Mouse (Mus musculus) hindbrain, embryonic 16.5 days (tissue): ENCODE measurements around the gene 4930558K02Rik. TPM values are rescaled to one million over a fixed set of nuclear protein-coding genes. Genes with fewer than 3 reads are reported as not detected.

Experiments
- ATAC-seq: fragments of 200-750 bp; cut with Nextera tagmentation; 2 replicates; pipeline ENCODE4 v1.8.0; 2017; ENCODE audit warnings: moderate TSS enrichment, moderate library complexity
- H3K27ac ChIP-seq: fragments of 300-500 bp; sonication (generic); 2 replicates; pipeline ENCODE4 v1.5.1; 2014; ENCODE audit warnings: low read depth, mild to moderate bottlenecking, control low read depth, low read length, moderate library complexity
- H3K27me3 ChIP-seq: fragments of 300-500 bp; sonication (generic); replicated peaks from 2 replicates; pipeline ENCODE4 v1.6.1; 2014; ENCODE audit warnings: low read length; ENCODE audit not compliant: control insufficient read depth, insufficient read depth
- H3K36me3 ChIP-seq: fragments of 300-500 bp; sonication (generic); 2 replicates; pipeline ENCODE4 v1.6.1; 2014; ENCODE audit warnings: mild to moderate bottlenecking, low read length, moderate library complexity, mixed read lengths; ENCODE audit not compliant: control insufficient read depth, insufficient read depth
- H3K4me1 ChIP-seq: fragments of 300-500 bp; sonication (generic); 2 replicates; pipeline ENCODE4 v1.6.1; 2014; ENCODE audit warnings: low read depth, low read length; ENCODE audit not compliant: control insufficient read depth, insufficient read depth
- H3K4me2 ChIP-seq: fragments of 300-500 bp; sonication (generic); 2 replicates; pipeline ENCODE4 v1.6.1; 2014; ENCODE audit warnings: mild to moderate bottlenecking, low read length, control low read depth, moderate library complexity
- H3K4me3 ChIP-seq: fragments of 300-500 bp; sonication (generic); 2 replicates; pipeline ENCODE4 v1.5.1; 2014; ENCODE audit warnings: mild to moderate bottlenecking, low read length, control low read depth, moderate library complexity
- H3K9ac ChIP-seq: fragments of 300-500 bp; sonication (generic); 2 replicates; pipeline ENCODE4 v1.6.1; 2014; ENCODE audit warnings: low read depth, mild to moderate bottlenecking, control low read depth, low read length, moderate library complexity
- H3K9me3 ChIP-seq: fragments of 300-500 bp; sonication (generic); 2 replicates; pipeline ENCODE4 v1.6.1; 2014; ENCODE audit warnings: mild to moderate bottlenecking, low read length, moderate library complexity; ENCODE audit not compliant: control insufficient read depth
- WGBS: fragments of 180-500 bp; shearing (Covaris S2); extraction: QIAGEN DNeasy Blood & Tissue Kit; methylation state at CpG from one replicate; pipeline ENCODE4 v1.1.7; 2014; 5-methylcytosine and 5-hydroxymethylcytosine counted together
- polyA plus RNA-seq: library from polyadenylated mRNA; unstranded; fragments of >200 nt; fragmentation: Nextera tagmentation; extraction: Ambion mirVana; gene quantifications from 2 replicates; pipeline ENCODE4 v1.2.1, GENCODE M21; 2015

The 4930558K02Rik gene
- polyA plus RNA-seq, result 0.25 TPM in 1 of 2 replicates, not detected in the other

DNA sequence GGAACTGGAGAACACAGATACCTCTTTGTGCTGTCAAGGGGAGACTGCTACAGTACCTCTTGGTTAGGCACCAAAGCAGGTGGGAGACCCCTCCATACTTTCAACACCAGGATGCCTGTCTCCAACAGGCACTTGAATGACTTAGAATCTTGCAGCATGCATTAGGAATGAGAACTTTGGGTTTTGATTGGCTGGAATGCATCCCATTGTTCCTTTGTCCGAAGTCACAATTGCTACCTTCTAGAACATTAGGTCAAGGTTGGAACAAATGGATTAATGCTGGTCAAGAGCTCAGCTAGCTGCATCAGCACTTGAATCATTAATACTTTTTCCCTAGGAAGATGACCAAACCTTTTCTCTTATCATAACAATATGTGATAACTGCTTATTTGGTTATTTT is at the start of gene 4930558K02Rik:
TSS of gene 4930558K02Rik (minus strand) at position 101 of the 400 bp plus-strand sequence.
- no peak within 1 kb of the TSS for H3K9ac ChIP-seq
- H3K4me1 ChIP-seq, result no peaks in the 10 kb centered on the region; the same call in 1 of the 2 replicates
- H3K36me3 ChIP-seq, result no peaks in the 10 kb centered on the region
- H3K4me3 ChIP-seq, result no peak within 1 kb of the TSS
- WGBS, result 76% methylated on average over 1 of the region's 1 CpGs
- no peaks in the 10 kb centered on the region for H3K9me3 ChIP-seq
- no peaks in the 10 kb centered on the region for H3K27me3 ChIP-seq
- ATAC-seq, result no peak
- H3K27ac ChIP-seq, result no peak within 1 kb of the TSS
- H3K4me2 ChIP-seq, result no peak within 1 kb of the TSS

DNA sequence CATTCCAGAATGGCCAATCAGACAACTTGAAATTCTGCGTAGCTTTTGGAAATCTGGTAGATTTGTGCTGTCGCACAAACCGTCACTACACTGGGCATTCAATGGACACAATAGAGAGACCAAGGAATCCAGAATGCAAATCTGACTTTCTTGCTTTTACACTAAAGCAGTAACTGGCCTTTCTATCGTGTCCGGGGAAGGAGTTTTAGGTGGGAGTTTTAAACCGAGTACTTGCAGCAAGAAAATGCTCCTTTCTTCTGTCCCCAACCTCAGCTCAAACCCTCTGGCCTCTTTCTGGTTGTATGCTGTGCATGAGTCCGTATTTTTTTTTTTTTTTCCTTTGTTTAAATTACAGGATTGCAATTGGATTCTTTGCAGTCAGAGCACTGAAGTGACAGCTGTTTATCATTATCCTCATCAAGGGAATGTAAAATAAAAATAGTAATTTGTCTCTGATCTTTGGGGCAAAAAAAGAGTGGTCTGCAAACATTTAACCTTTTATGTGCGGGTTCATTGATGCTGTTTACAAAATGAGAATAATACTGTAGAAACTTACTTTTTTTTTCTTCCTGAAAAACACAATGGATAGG is 44.3 kb upstream of the 4930558K02Rik start:
- Histone ChIP-seq H3K36me3 (no peaks in the 10 kb centered on the region), H3K4me2 (no peak overlapping the region), H3K4me1 (no peaks in the 10 kb centered on the region; the same call in 1 of the 2 replicates), H3K9ac (no peak overlapping the region), H3K4me3 (no peak overlapping the region), H3K27ac (no peak overlapping the region), H3K27me3 (no peaks in the 10 kb centered on the region), H3K9me3 (no peaks in the 10 kb centered on the region)
- WGBS, result 63% methylated on average over 8 of the region's 8 CpGs
- no peak for ATAC-seq

DNA sequence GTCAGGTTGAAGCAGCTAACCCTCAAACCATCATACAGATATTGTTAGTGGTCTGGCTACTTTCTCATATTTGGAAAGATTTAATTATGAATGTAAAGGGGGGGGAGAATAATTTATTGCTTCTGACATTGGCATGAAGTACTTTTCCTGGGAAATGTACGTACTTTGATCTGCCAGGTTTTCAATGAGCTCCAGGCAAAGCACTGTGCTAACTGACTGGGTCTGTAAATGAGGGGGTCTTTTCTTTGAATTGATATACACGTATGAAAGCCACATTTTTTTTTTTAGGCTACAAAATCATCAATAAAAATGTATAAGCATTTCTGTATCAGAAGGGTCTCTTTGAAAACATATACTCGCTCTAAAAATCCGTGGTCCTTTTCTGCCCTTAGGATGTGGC is 41.3 kb upstream of the 4930558K02Rik start:
- Histone ChIP-seq H3K27ac (no peak overlapping the region), H3K9ac (no peak overlapping the region), H3K4me2 (no peak overlapping the region), H3K4me1 (no peaks in the 10 kb centered on the region; the same call in 1 of the 2 replicates), H3K27me3 (no peaks in the 10 kb centered on the region), H3K9me3 (no peaks in the 10 kb centered on the region), H3K36me3 (no peaks in the 10 kb centered on the region), H3K4me3 (no peak overlapping the region)
- ATAC-seq, result no peak
- WGBS, result 65% methylated on average over 4 of the region's 4 CpGs

DNA sequence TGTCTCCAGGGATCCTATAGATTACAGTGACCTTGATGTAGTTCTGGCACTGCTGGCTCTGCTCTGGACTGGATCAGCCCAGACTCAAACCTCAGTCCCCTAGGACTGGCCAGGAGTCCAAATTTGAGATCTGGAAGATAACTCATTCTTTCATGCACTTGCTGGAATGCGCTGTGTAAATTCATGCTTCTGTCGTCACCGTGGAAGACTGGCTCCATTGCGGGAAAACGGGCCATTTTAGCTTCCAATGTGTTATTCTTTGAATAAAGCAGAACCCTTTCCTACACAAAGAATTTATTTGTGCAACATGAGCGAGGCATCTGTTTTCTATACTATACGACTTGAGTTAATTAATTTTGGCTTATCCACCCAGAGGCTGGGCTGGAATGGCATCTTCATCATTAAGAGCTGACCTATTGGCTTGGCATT is 40.9 kb upstream of the 4930558K02Rik start:
- no peak for ATAC-seq
- WGBS, result 49% methylated on average over 7 of the region's 7 CpGs
- H3K27ac ChIP-seq, result no peak overlapping the region
- no peaks in the 10 kb centered on the region for H3K36me3 ChIP-seq
- H3K9me3 ChIP-seq, result no peaks in the 10 kb centered on the region
- no peak overlapping the region; the same call in 1 of the 2 replicates for H3K9ac ChIP-seq
- no peaks in the 10 kb centered on the region for H3K27me3 ChIP-seq
- no peak overlapping the region for H3K4me2 ChIP-seq
- no peak overlapping the region for H3K4me3 ChIP-seq
- no peaks in the 10 kb centered on the region; the same call in 1 of the 2 replicates for H3K4me1 ChIP-seq

DNA sequence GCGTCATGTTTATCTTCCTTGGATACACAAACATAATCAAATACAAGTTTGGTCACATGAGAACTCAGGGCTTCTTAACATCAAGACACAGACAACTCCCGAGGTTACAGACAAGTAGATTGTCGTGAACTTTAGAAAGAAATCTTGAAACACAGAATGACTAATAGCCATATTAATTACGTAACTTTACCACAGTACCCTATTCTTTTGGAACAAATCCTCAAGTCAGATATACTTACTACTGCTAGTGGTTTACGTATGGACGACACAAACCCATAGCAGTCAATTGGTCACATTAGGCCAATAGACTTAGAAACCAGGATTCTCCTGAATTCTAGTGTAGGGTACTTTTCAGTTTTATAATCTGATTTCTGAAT is 39.2 kb upstream of the 4930558K02Rik start:
- Histone ChIP-seq H3K9ac (no peak overlapping the region), H3K36me3 (no peaks in the 10 kb centered on the region), H3K4me3 (no peak overlapping the region), H3K27ac (no peak overlapping the region), H3K9me3 (no peaks in the 10 kb centered on the region), H3K4me2 (no peak overlapping the region), H3K27me3 (no peaks in the 10 kb centered on the region), H3K4me1 (no peaks in the 10 kb centered on the region; the same call in 1 of the 2 replicates)
- 87% methylated on average over 6 of the region's 6 CpGs for WGBS
- no peak for ATAC-seq

DNA sequence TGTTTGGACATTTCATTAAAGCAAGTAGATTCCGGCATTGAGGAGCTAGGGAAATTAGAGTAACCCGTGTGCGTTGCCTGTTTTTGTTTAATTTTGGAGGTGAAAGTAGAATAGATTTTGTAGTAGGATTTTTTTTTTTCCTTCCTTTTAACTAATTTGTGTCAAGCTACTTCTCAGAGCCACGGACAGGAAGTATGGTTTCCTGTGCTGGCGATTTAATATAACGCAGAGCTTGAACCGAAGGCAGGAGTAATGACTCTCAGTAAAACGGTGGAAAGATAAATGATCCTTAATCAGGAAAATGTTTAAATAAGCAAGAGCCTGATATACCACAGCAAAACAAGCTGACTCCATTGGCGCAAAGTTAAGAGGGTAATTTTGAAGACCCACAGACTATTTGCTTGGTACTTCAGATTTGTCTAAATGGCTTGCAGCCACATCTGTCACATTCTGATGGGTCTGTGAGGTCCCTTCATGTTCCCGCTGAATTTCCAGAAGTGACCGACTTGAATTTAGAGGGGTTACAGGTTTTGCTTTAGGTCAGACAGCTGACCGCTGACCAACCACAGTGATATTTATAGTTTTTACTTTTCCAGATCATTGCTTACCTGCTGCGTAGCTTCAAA is 38.7 kb upstream of the 4930558K02Rik start:
- WGBS, result 81% methylated on average over 13 of the region's 13 CpGs
- no peak for ATAC-seq

DNA sequence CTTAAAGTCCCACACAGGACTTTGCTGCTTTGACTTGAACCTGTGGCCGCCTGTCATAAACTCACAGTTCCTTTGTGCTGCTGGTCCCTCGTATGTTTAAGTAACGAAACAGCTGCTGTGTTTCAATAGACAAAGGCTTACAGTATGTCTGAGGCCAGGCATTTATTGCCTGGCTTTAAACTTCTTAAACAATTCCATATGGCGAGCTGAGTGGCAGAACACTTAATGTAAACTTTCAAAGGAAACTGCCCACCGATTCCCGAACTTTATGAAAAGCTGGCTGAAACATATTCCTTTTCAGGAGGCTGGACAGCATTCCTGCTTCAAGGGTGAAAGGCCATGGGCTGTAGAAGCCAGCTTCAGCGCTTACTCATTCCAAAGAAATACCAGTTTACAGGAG is 37.5 kb upstream of the 4930558K02Rik start:
- Histone ChIP-seq H3K27me3 (no peaks in the 10 kb centered on the region), H3K9ac (no peak overlapping the region), H3K4me2 (no peak overlapping the region), H3K4me3 (no peak overlapping the region), H3K9me3 (no peaks in the 10 kb centered on the region), H3K27ac (no peak overlapping the region), H3K4me1 (no peaks in the 10 kb centered on the region; the same call in 1 of the 2 replicates), H3K36me3 (no peaks in the 10 kb centered on the region)
- 59% methylated on average over 7 of the region's 7 CpGs for WGBS
- ATAC-seq, result no peak

More for the DNA sequence above, 38.7 kb upstream of the 4930558K02Rik start:
- H3K9me3 ChIP-seq, result no peaks in the 10 kb centered on the region
- H3K27me3 ChIP-seq, result no peaks in the 10 kb centered on the region
- H3K4me1 ChIP-seq, result no peaks in the 10 kb centered on the region; the same call in 1 of the 2 replicates
- no peak overlapping the region for H3K4me3 ChIP-seq
- H3K36me3 ChIP-seq, result no peaks in the 10 kb centered on the region
- no peak overlapping the region for H3K9ac ChIP-seq
- H3K27ac ChIP-seq, result no peak overlapping the region
- no peak overlapping the region for H3K4me2 ChIP-seq

DNA sequence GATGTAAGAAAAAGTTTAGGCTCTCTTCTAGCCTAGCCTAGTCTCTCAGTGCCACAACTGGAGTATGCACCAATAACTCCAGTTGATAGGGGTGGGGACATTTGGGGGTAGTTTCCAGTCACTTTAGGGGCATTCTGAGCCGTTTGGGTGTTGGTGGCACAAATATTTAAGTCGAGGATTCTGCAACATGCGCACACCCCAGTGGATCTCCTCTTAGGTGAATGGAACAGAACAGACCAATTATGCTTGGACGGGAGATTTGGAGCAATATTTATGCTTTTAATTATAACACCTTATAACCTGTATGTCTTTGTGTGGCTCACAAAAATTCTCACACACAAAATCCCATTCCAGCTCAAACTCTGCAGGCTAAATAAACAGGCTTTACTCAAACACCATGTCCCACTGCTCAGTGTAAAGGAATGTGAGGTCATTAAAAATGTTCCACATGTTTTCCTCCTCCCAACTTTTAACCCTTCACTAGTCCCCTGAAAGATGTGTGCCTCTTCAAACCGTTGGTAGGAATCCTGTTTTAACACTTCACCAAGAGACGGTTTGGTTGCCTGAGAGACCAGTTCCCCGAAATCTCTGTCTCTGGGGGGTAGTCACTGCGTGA is 35.9 kb upstream of the 4930558K02Rik start:
- ATAC-seq, result no peak
- peaks cover 6% of the 10 kb centered on the region; the same call in 1 of the 2 replicates for H3K36me3 ChIP-seq
- H3K27ac ChIP-seq, result no peak overlapping the region

DNA sequence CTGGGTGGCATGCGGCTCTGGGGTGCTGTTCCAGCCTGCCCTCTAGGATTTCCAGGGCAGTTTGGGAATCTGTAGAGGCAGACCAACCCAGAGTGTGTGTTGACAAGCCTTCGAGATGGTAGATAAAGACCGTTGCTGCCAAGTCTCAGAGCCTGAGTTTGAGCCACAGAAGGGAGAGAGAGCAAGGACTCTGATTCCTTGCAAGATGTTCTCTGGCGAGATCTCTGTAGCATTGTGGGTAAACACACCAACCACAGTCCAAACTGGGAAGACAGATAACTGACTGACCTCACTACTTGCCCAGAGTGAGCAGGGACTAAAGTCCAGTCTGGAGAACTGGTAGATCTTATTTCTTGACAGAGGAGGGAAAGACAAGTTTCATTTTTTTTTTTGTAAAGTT is 34.1 kb upstream of the 4930558K02Rik start:
- H3K36me3 ChIP-seq, result peaks cover 6% of the 10 kb centered on the region; the same call in 1 of the 2 replicates
- no peak overlapping the region for H3K27ac ChIP-seq
- no peak overlapping the region for H3K4me3 ChIP-seq
- no peaks in the 10 kb centered on the region for H3K27me3 ChIP-seq
- no peak overlapping the region for H3K4me2 ChIP-seq
- ATAC-seq, result no peak
- no peak overlapping the region for H3K9ac ChIP-seq
- no peaks in the 10 kb centered on the region; the same call in 1 of the 2 replicates for H3K4me1 ChIP-seq
- 91% methylated on average over 4 of the region's 4 CpGs for WGBS
- H3K9me3 ChIP-seq, result no peaks in the 10 kb centered on the region

More for the DNA sequence above, 35.9 kb upstream of the 4930558K02Rik start:
- 68% methylated on average over 8 of the region's 8 CpGs for WGBS
- Histone ChIP-seq H3K9me3 (no peaks in the 10 kb centered on the region), H3K4me1 (no peaks in the 10 kb centered on the region), H3K4me2 (no peak overlapping the region), H3K27me3 (no peaks in the 10 kb centered on the region), H3K4me3 (no peak overlapping the region), H3K9ac (no peak overlapping the region)
